Mouse (Mus musculus): ENCODE measurements around the gene Map4. TPM values are rescaled to one million over a fixed set of nuclear protein-coding genes. Genes with fewer than 3 reads are reported as not detected.

The Map4 gene
- polyA plus RNA-seq, 1 experiment from 2014 or later = 79.9 TPM

GRCm38 (mm10) chr9:109997441-109997840 lies 66.2 kb downstream of the Map4 start:
- no peaks in the 10 kb centered on the region for H3K9me3 ChIP-seq (ENCODE audit: control insufficient read depth, low read length)
- H3K9ac ChIP-seq (ENCODE audit: low read length) = no peak overlapping the region
- no peaks in the 10 kb centered on the region for H3K27me3 ChIP-seq (ENCODE audit: control insufficient read depth, insufficient read depth, low read length)
- H3K4me2 ChIP-seq (ENCODE audit: low read length) = no peak overlapping the region
- no peak overlapping the region for H3K27ac ChIP-seq (replicated peaks in 1 of 2; ENCODE audit: control insufficient read depth in 1 of 2, insufficient read depth in 1 of 2, low read depth in 2 of 2, low read length in 2 of 2)
- H3K4me1 ChIP-seq (ENCODE audit: control insufficient read depth in 2 of 2, insufficient read depth in 2 of 2, low read length in 2 of 2) = peaks cover 0 to 8% of the 10 kb centered on the region in 2 experiments; a peak in 1 of 4 replicates
- H3K36me3 ChIP-seq (ENCODE audit: control insufficient read depth, insufficient read depth, low read length) = peaks cover 14% of the 10 kb centered on the region
- H3K4me3 ChIP-seq (ENCODE audit: control insufficient read depth in 1 of 2, insufficient read depth in 1 of 2, low read depth in 1 of 2, low read length in 2 of 2) = no peak overlapping the region
- WGBS = 82% methylated on average over 4 of the region's 4 CpGs
- ATAC-seq (ENCODE audit: insufficient number of reproducible peaks, insufficient read depth, low FRiP score, low read depth) = no peak

GRCm38 (mm10) chr9:110001946-110002345 lies 70.7 kb downstream of the Map4 start:
- Histone ChIP-seq H3K27ac (replicated peaks in 1 of 2; ENCODE audit: control insufficient read depth in 1 of 2, insufficient read depth in 1 of 2, low read depth in 2 of 2, low read length in 2 of 2) (no peak overlapping the region), H3K27me3 (ENCODE audit: control insufficient read depth, insufficient read depth, low read length) (no peaks in the 10 kb centered on the region), H3K4me2 (ENCODE audit: low read length) (no peak overlapping the region), H3K36me3 (ENCODE audit: control insufficient read depth, insufficient read depth, low read length) (peaks cover 22% of the 10 kb centered on the region), H3K9me3 (ENCODE audit: control insufficient read depth, low read length) (no peaks in the 10 kb centered on the region), H3K4me1 (ENCODE audit: control insufficient read depth in 2 of 2, insufficient read depth in 2 of 2, low read length in 2 of 2) (no peaks in the 10 kb centered on the region), H3K9ac (ENCODE audit: low read length) (no peak overlapping the region), H3K4me3 (ENCODE audit: control insufficient read depth in 1 of 2, insufficient read depth in 1 of 2, low read depth in 1 of 2, low read length in 2 of 2) (no peak overlapping the region)
- 69% methylated on average over 1 of the region's 1 CpGs for WGBS
- no peak for ATAC-seq (ENCODE audit: insufficient number of reproducible peaks, insufficient read depth, low FRiP score, low read depth)

- Histone ChIP-seq H3K27me3 (ENCODE audit: control insufficient read depth, insufficient read depth, low read length) (no peaks in the 10 kb centered on the region), H3K4me2 (ENCODE audit: low read length) (no peak overlapping the region), H3K9me3 (ENCODE audit: control insufficient read depth, low read length) (no peaks in the 10 kb centered on the region), H3K4me3 (ENCODE audit: control insufficient read depth in 1 of 2, insufficient read depth in 1 of 2, low read depth in 1 of 2, low read length in 2 of 2) (no peak overlapping the region), H3K4me1 (ENCODE audit: control insufficient read depth in 2 of 2, insufficient read depth in 2 of 2, low read length in 2 of 2) (no peaks in the 10 kb centered on the region), H3K9ac (ENCODE audit: low read length) (no peak overlapping the region), H3K27ac (replicated peaks in 1 of 2; ENCODE audit: control insufficient read depth in 1 of 2, insufficient read depth in 1 of 2, low read depth in 2 of 2, low read length in 2 of 2) (no peak overlapping the region), H3K36me3 (ENCODE audit: control insufficient read depth, insufficient read depth, low read length) (peaks cover 22% of the 10 kb centered on the region)
- 86% methylated on average over 3 of the region's 3 CpGs for WGBS
- ATAC-seq (ENCODE audit: insufficient number of reproducible peaks, insufficient read depth, low FRiP score, low read depth) = no peak
These were observed 71.2 kb downstream of the Map4 start for GRCm38 (mm10) chr9:110002413-110002812.

GRCm38 (mm10) chr9:110019224-110019623 lies 88.0 kb downstream of the Map4 start:
- ATAC-seq (ENCODE audit: insufficient number of reproducible peaks, insufficient read depth, low FRiP score, low read depth) = no peak
- Histone ChIP-seq H3K27ac (replicated peaks in 1 of 2; ENCODE audit: control insufficient read depth in 1 of 2, insufficient read depth in 1 of 2, low read depth in 2 of 2, low read length in 2 of 2) (no peak overlapping the region), H3K9ac (ENCODE audit: low read length) (no peak overlapping the region), H3K4me1 (ENCODE audit: control insufficient read depth in 2 of 2, insufficient read depth in 2 of 2, low read length in 2 of 2) (no peaks in the 10 kb centered on the region), H3K4me3 (ENCODE audit: control insufficient read depth in 1 of 2, insufficient read depth in 1 of 2, low read depth in 1 of 2, low read length in 2 of 2) (no peak overlapping the region), H3K36me3 (ENCODE audit: control insufficient read depth, insufficient read depth, low read length) (no peaks in the 10 kb centered on the region), H3K4me2 (ENCODE audit: low read length) (no peak overlapping the region), H3K27me3 (ENCODE audit: control insufficient read depth, insufficient read depth, low read length) (no peaks in the 10 kb centered on the region), H3K9me3 (ENCODE audit: control insufficient read depth, low read length) (no peaks in the 10 kb centered on the region)
- 66% methylated on average over 7 of the region's 7 CpGs for WGBS

GRCm38 (mm10) chr9:110020405-110020804 lies 89.1 kb downstream of the Map4 start:
- H3K27ac ChIP-seq (replicated peaks in 1 of 2; ENCODE audit: control insufficient read depth in 1 of 2, insufficient read depth in 1 of 2, low read depth in 2 of 2, low read length in 2 of 2) = no peak overlapping the region
- ATAC-seq (ENCODE audit: insufficient number of reproducible peaks, insufficient read depth, low FRiP score, low read depth) = no peak
- 78% methylated on average over 5 of the region's 5 CpGs for WGBS
- H3K9me3 ChIP-seq (ENCODE audit: control insufficient read depth, low read length) = no peaks in the 10 kb centered on the region
- no peak overlapping the region for H3K4me3 ChIP-seq (ENCODE audit: control insufficient read depth in 1 of 2, insufficient read depth in 1 of 2, low read depth in 1 of 2, low read length in 2 of 2)
- H3K9ac ChIP-seq (ENCODE audit: low read length) = no peak overlapping the region
- no peaks in the 10 kb centered on the region for H3K36me3 ChIP-seq (ENCODE audit: control insufficient read depth, insufficient read depth, low read length)
- H3K4me1 ChIP-seq (ENCODE audit: control insufficient read depth in 2 of 2, insufficient read depth in 2 of 2, low read length in 2 of 2) = no peaks in the 10 kb centered on the region
- no peaks in the 10 kb centered on the region for H3K27me3 ChIP-seq (ENCODE audit: control insufficient read depth, insufficient read depth, low read length)
- H3K4me2 ChIP-seq (ENCODE audit: low read length) = no peak overlapping the region

- 95% methylated on average over 1 of the region's 1 CpGs for WGBS
- H3K4me3 ChIP-seq (ENCODE audit: control insufficient read depth in 1 of 2, insufficient read depth in 1 of 2, low read depth in 1 of 2, low read length in 2 of 2) = no peak overlapping the region
- H3K9me3 ChIP-seq (ENCODE audit: control insufficient read depth, low read length) = no peaks in the 10 kb centered on the region
These were observed 90.2 kb downstream of the Map4 start for GRCm38 (mm10) chr9:110021463-110021862.

GRCm38 (mm10) chr9:110022151-110022550 lies 90.9 kb downstream of the Map4 start:
- WGBS = 94% methylated on average over 2 of the region's 2 CpGs
- Histone ChIP-seq H3K36me3 (ENCODE audit: control insufficient read depth, insufficient read depth, low read length) (peaks cover 10% of the 10 kb centered on the region), H3K27ac (replicated peaks in 1 of 2; ENCODE audit: control insufficient read depth in 1 of 2, insufficient read depth in 1 of 2, low read depth in 2 of 2, low read length in 2 of 2) (no peak overlapping the region), H3K4me1 (ENCODE audit: control insufficient read depth in 2 of 2, insufficient read depth in 2 of 2, low read length in 2 of 2) (no peaks in the 10 kb centered on the region), H3K4me3 (ENCODE audit: control insufficient read depth in 1 of 2, insufficient read depth in 1 of 2, low read depth in 1 of 2, low read length in 2 of 2) (no peak overlapping the region), H3K4me2 (ENCODE audit: low read length) (no peak overlapping the region), H3K9ac (ENCODE audit: low read length) (no peak overlapping the region), H3K27me3 (ENCODE audit: control insufficient read depth, insufficient read depth, low read length) (no peaks in the 10 kb centered on the region), H3K9me3 (ENCODE audit: control insufficient read depth, low read length) (no peaks in the 10 kb centered on the region)
- no peak for ATAC-seq (ENCODE audit: insufficient number of reproducible peaks, insufficient read depth, low FRiP score, low read depth)

More at GRCm38 (mm10) chr9:110021463-110021862, 90.2 kb downstream of the Map4 start:
- Histone ChIP-seq H3K9ac (ENCODE audit: low read length) (no peak overlapping the region), H3K4me2 (ENCODE audit: low read length) (no peak overlapping the region), H3K36me3 (ENCODE audit: control insufficient read depth, insufficient read depth, low read length) (peaks cover 7% of the 10 kb centered on the region), H3K27ac (replicated peaks in 1 of 2; ENCODE audit: control insufficient read depth in 1 of 2, insufficient read depth in 1 of 2, low read depth in 2 of 2, low read length in 2 of 2) (no peak overlapping the region), H3K4me1 (ENCODE audit: control insufficient read depth in 2 of 2, insufficient read depth in 2 of 2, low read length in 2 of 2) (no peaks in the 10 kb centered on the region), H3K27me3 (ENCODE audit: control insufficient read depth, insufficient read depth, low read length) (no peaks in the 10 kb centered on the region)
- ATAC-seq (ENCODE audit: insufficient number of reproducible peaks, insufficient read depth, low FRiP score, low read depth) = no peak

GRCm38 (mm10) chr9:110035091-110035490 lies 103.8 kb downstream of the Map4 start:
- H3K4me2 ChIP-seq (ENCODE audit: low read length) = no peak overlapping the region
- no peaks in the 10 kb centered on the region for H3K4me1 ChIP-seq (ENCODE audit: control insufficient read depth in 2 of 2, insufficient read depth in 2 of 2, low read length in 2 of 2)
- no peaks in the 10 kb centered on the region for H3K9me3 ChIP-seq (ENCODE audit: control insufficient read depth, low read length)
- 52% methylated on average over 4 of the region's 4 CpGs for WGBS
- H3K9ac ChIP-seq (ENCODE audit: low read length) = no peak overlapping the region
- H3K4me3 ChIP-seq (ENCODE audit: control insufficient read depth in 1 of 2, insufficient read depth in 1 of 2, low read depth in 1 of 2, low read length in 2 of 2) = no peak overlapping the region
- no peaks in the 10 kb centered on the region for H3K27me3 ChIP-seq (ENCODE audit: control insufficient read depth, insufficient read depth, low read length)
- no peak for ATAC-seq (ENCODE audit: insufficient number of reproducible peaks, insufficient read depth, low FRiP score, low read depth)
- H3K27ac ChIP-seq (replicated peaks in 1 of 2; ENCODE audit: control insufficient read depth in 1 of 2, insufficient read depth in 1 of 2, low read depth in 2 of 2, low read length in 2 of 2) = no peak overlapping the region
- H3K36me3 ChIP-seq (ENCODE audit: control insufficient read depth, insufficient read depth, low read length) = peaks cover 85% of the 10 kb centered on the region

Measured in heart, embryonic 14.5 days (tissue).